In the genomic region with DNA sequence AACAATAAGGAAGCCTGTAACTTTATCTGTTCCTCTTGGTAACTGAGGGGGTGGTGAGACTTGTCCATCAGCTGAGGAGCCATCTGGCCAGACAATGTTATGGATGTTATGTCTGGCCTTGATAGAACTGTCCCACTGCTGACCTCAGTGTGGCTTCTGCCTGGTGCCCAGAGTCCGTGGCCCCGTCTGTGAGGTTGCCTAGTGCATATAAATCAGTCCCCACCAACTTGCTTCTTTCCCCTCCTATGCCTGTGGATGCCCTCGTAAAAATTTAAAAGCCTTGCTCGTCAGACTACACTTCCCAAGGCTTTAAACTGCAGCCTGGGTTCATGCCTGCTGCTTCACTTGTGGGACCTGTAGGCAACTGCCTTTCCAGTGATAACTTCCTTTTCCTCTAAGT, we compare ENCODE assay signal across 22 mouse cellular contexts.
A peak's percentile ranks its signal among the peaks of the same experiment; 100 is the strongest.
DNase-seq lines count a peak whose midpoint lies in the region; ATAC-seq lines count a peak whose summit lies in the region.
"Had no signal": no experiment of that assay in that cellular context is flagged by ENCODE, and none has a peak within 500 bp of the region (broad histone marks: within the 10 kb centered on the region; RNA-seq: fewer than 3 reads in every experiment).

No protein-coding gene starts in this region.

- H3K4me1 ChIP-seq in kidney, embryonic 16.5 days (ENCODE audit: insufficient read depth, low read length): 0 out of 2 replicates have a peak, but pooled peaks cover 4% of the 10 kb centered on the region
- peaks cover 5% of the 10 kb centered on the region; the same call in 1 of the 2 replicates for H3K4me1 ChIP-seq in limb, embryonic 11.5 days (ENCODE audit: control insufficient read depth, insufficient read depth, low read length)
- peaks cover 7% of the 10 kb centered on the region; the same call in 1 of the 2 replicates for H3K4me1 ChIP-seq in limb, embryonic 10.5 days
- H3K4me1 ChIP-seq: embryonic facial prominence, embryonic 15.5 days had no signal

- no peak overlapping the region for H3K4me3 ChIP-seq in kidney, embryonic 16.5 days (ENCODE audit: low read length)
- H3K4me3 ChIP-seq in limb, embryonic 11.5 days (ENCODE audit: low read depth, low read length): no peak overlapping the region
- no peak overlapping the region for H3K4me3 ChIP-seq in limb, embryonic 10.5 days
- H3K4me3 ChIP-seq: embryonic facial prominence, embryonic 13.5 days; embryonic facial prominence, embryonic 15.5 days; forebrain, embryonic 13.5 days; forebrain, embryonic 15.5 days had no signal

- no peaks in the 10 kb centered on the region for H3K27me3 ChIP-seq in kidney, embryonic 16.5 days (ENCODE audit: insufficient read depth, low read length)
- peaks cover 30% of the 10 kb centered on the region for H3K27me3 ChIP-seq in limb, embryonic 11.5 days (ENCODE audit: control insufficient read depth, insufficient read depth, low read length)
- peaks cover 96% of the 10 kb centered on the region for H3K27me3 ChIP-seq in limb, embryonic 10.5 days (ENCODE audit: low read depth, poor library complexity, severe bottlenecking)
- H3K27me3 ChIP-seq: embryonic facial prominence, embryonic 15.5 days; forebrain, embryonic 13.5 days; forebrain, embryonic 15.5 days had no signal

- H3K36me3 ChIP-seq in kidney, embryonic 16.5 days (ENCODE audit: insufficient read depth, low read length): no peaks in the 10 kb centered on the region; the same call in 1 of the 2 replicates
- H3K36me3 ChIP-seq in limb, embryonic 11.5 days (ENCODE audit: control insufficient read depth, insufficient read depth, low read length): no peaks in the 10 kb centered on the region
- H3K36me3 ChIP-seq in limb, embryonic 10.5 days: no peaks in the 10 kb centered on the region
- H3K36me3 ChIP-seq: embryonic facial prominence, embryonic 13.5 days; embryonic facial prominence, embryonic 15.5 days; forebrain, embryonic 15.5 days had no signal

- ATAC-seq in kidney, embryonic 16.5 days (ENCODE audit: low FRiP score, low TSS enrichment): 0 out of 2 replicates have a peak, but pooled peaks have one; percentile 43
- no peak for ATAC-seq in limb, embryonic 11.5 days (ENCODE audit: insufficient number of reproducible peaks, low FRiP score, low TSS enrichment, low read depth)
- ATAC-seq in erythroblast, adult 5-6 weeks (replicated peaks; ENCODE audit: low FRiP score, poor library complexity, severe bottlenecking): no peak
- ATAC-seq: forebrain, embryonic 13.5 days; forebrain, embryonic 15.5 days; forebrain, postnatal 0 days had no signal

- no peak overlapping the region for H3K4me2 ChIP-seq in kidney, embryonic 16.5 days (replicated peaks; ENCODE audit: low read depth, low read length)
- no peak overlapping the region for H3K4me2 ChIP-seq in limb, embryonic 11.5 days (ENCODE audit: low read depth, severe bottlenecking)
- H3K4me2 ChIP-seq: embryonic facial prominence, embryonic 13.5 days; embryonic facial prominence, embryonic 15.5 days; forebrain, embryonic 13.5 days; forebrain, embryonic 15.5 days had no signal

- DNase-seq in heart, adult 11 months: peak; percentile 69
- no peak for DNase-seq in heart, postnatal 10 days
- no peak for DNase-seq in kidney, postnatal 14 days
- peak; percentile 24 for DNase-seq in limb, embryonic 11.5 days (ENCODE audit: low spot score)
- DNase-seq in limb, embryonic 10.5 days (ENCODE audit: low spot score): no peak
- DNase-seq: adrenal gland, adult 2 months; adrenal gland, postnatal 10 days; adrenal gland, postnatal 25 days; cerebellum, adult 11 months; cerebellum, adult 18-20 months; cerebellum, adult 8-10 months; cerebellum, adult 9-11 months; cerebellum, postnatal 14 days; cerebellum, postnatal 36 days; embryo, embryonic 11 days; forebrain, postnatal 0 days had no signal

- H3K27ac ChIP-seq in kidney, embryonic 16.5 days (ENCODE audit: low read length): no peak overlapping the region
- no peak overlapping the region for H3K27ac ChIP-seq in limb, embryonic 11.5 days (replicated peaks; ENCODE audit: low read depth, low read length)
- no peak overlapping the region for H3K27ac ChIP-seq in limb, embryonic 10.5 days
- H3K27ac ChIP-seq: embryonic facial prominence, embryonic 13.5 days; embryonic facial prominence, embryonic 15.5 days; forebrain, embryonic 13.5 days; forebrain, embryonic 15.5 days had no signal

- 19% methylated on average over 4 of the region's 4 CpGs for WGBS in kidney, embryonic 16.5 days
- 7% methylated on average over 4 of the region's 4 CpGs for WGBS in limb, embryonic 11.5 days
- WGBS in limb, embryonic 10.5 days: 20% methylated on average over 4 of the region's 4 CpGs

- no peak overlapping the region for H3K9ac ChIP-seq in kidney, embryonic 16.5 days (replicated peaks; ENCODE audit: low read length)
- H3K9ac ChIP-seq in limb, embryonic 11.5 days (ENCODE audit: low read length): no peak overlapping the region
- H3K9ac ChIP-seq: embryonic facial prominence, embryonic 13.5 days; embryonic facial prominence, embryonic 15.5 days; forebrain, embryonic 13.5 days; forebrain, embryonic 15.5 days; forebrain, postnatal 0 days had no signal

- H3K9me3 ChIP-seq in kidney, embryonic 16.5 days (ENCODE audit: low read length): peaks cover 12% of the 10 kb centered on the region
- H3K9me3 ChIP-seq in limb, embryonic 11.5 days (ENCODE audit: control insufficient read depth, low read length): no peaks in the 10 kb centered on the region
- no peaks in the 10 kb centered on the region; the same call in 1 of the 2 replicates for H3K9me3 ChIP-seq in limb, embryonic 10.5 days (replicated peaks)
- H3K9me3 ChIP-seq: embryonic facial prominence, embryonic 13.5 days; embryonic facial prominence, embryonic 15.5 days; forebrain, embryonic 13.5 days; forebrain, embryonic 15.5 days had no signal

- intact Hi-C loops in heart, postnatal 10 days (cut with DNase I): no loop called here

Comparison
In these comparisons a context has a peak if more than half of its experiments do, and no peak if none do; other contexts are left out.
1. DNase-seq: peak in heart, adult 11 months (single experiment) and limb, embryonic 11.5 days (single experiment); none in heart, postnatal 10 days (0 of 2), kidney, postnatal 14 days (single experiment) and limb, embryonic 10.5 days (single experiment).